Mouse (Mus musculus) lung, embryonic 16.5 days (tissue): ENCODE measurements around the gene Mgat3. TPM values are rescaled to one million over a fixed set of nuclear protein-coding genes. Genes with fewer than 3 reads are reported as not detected.

Experiments used
- ATAC-seq: fragments of 200-750 bp; cut with Nextera tagmentation; 2 replicates; pipeline ENCODE4 v1.8.0; 2017; ENCODE audit warnings: low read depth, mild to moderate bottlenecking, moderate library complexity
- H3K27ac ChIP-seq: fragments of 300-500 bp; sonication (generic); 2 replicates; pipeline ENCODE4 v1.5.1; 2014; ENCODE audit warnings: mild to moderate bottlenecking, control low read depth, low read length
- H3K27me3 ChIP-seq: fragments of 300-500 bp; sonication (generic); 2 replicates; pipeline ENCODE4 v1.6.1; 2014; ENCODE audit warnings: low read depth, low read length, mixed read lengths; ENCODE audit not compliant: control insufficient read depth, insufficient read depth
- H3K36me3 ChIP-seq: fragments of 300-500 bp; sonication (generic); 2 replicates; pipeline ENCODE4 v1.6.1; 2014; ENCODE audit warnings: low read length; ENCODE audit not compliant: control insufficient read depth, insufficient read depth
- H3K4me1 ChIP-seq: fragments of 300-500 bp; sonication (generic); replicated peaks from 2 replicates; pipeline ENCODE4 v1.6.1; 2014; ENCODE audit warnings: low read length, mixed read lengths; ENCODE audit not compliant: control insufficient read depth, insufficient read depth
- H3K4me2 ChIP-seq: fragments of 300-500 bp; sonication (generic); 2 replicates; pipeline ENCODE4 v1.6.1; 2014; ENCODE audit warnings: low read depth, low read length, control low read depth
- H3K4me3 ChIP-seq: fragments of 300-500 bp; sonication (generic); 2 replicates; pipeline ENCODE4 v1.5.1; 2014; ENCODE audit warnings: mild to moderate bottlenecking, low read length, control low read depth
- H3K9ac ChIP-seq: fragments of 300-500 bp; sonication (generic); 2 replicates; pipeline ENCODE4 v1.6.1; 2014; ENCODE audit warnings: low read length, control low read depth
- H3K9me3 ChIP-seq: fragments of 300-500 bp; sonication (generic); 2 replicates; pipeline ENCODE4 v1.6.1; 2016; ENCODE audit warnings: low read length; ENCODE audit not compliant: control insufficient read depth
- WGBS: fragments of 180-500 bp; shearing (Covaris S2); extraction: QIAGEN DNeasy Blood & Tissue Kit; methylation state at CpG from one replicate; pipeline ENCODE4 v1.1.7; 2014; 5-methylcytosine and 5-hydroxymethylcytosine counted together
- polyA plus RNA-seq: library from polyadenylated mRNA; unstranded; fragments of >200 nt; fragmentation: Nextera tagmentation; extraction: Ambion mirVana; gene quantifications from 2 replicates; pipeline ENCODE4 v1.2.1, GENCODE M21; 2015

Gene Mgat3
- 3.9 and 4.3 TPM in 2 replicates for polyA plus RNA-seq

DNA sequence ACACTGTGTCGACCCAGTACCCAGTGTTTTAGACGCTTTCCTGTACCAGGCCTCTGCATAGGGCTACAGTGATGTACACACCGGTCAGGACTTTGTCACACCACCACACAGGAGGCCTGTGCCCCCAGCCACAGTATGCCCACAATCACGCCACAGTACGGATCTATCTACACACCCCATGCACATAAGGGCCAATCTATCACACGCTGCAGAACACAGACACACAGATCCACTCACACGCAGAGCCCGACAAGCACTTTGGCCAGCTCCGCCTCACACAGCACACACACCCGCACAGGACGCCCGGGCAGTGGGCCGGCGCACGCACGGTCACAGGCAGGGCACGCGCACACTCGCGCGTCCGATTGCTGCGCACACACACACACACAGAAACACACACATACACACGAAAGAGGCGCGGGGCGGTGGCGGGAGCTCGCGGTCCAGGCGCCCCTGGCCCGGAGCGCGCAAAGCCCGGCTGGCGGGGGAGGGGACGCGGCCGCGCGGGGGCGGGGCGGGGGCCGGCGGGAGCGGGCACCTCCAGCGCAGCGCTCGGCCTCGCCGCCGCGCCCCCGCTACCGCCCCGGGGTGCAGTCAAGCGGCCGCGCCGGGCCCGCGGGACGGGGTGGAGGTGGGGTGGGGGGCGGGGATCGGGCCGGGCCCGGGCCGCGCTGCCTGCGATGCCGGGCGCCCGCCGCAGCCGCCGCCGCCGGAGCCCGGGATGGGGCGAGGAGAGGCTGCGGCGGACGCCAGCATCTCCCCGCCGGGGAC is at the start of gene Mgat3:
Gene Mgat3, plus strand, starts transcription at position 721 of the 771 bp plus-strand sequence.
- peak within 1 kb of the TSS; percentile 99 for H3K4me2 ChIP-seq
- WGBS, result 3% methylated on average over 36 of the region's 85 CpGs
- no peaks in the 10 kb centered on the region for H3K9me3 ChIP-seq
- H3K36me3 ChIP-seq, result no peaks in the 10 kb centered on the region
- H3K27ac ChIP-seq, result peak within 1 kb of the TSS; percentile 63
- peaks cover 24% of the 10 kb centered on the region for H3K4me1 ChIP-seq
- H3K4me3 ChIP-seq, result peak within 1 kb of the TSS; percentile 82
- peak; percentile 74 for ATAC-seq
- no peaks in the 10 kb centered on the region for H3K27me3 ChIP-seq
- H3K9ac ChIP-seq, result peak within 1 kb of the TSS; percentile 85

DNA sequence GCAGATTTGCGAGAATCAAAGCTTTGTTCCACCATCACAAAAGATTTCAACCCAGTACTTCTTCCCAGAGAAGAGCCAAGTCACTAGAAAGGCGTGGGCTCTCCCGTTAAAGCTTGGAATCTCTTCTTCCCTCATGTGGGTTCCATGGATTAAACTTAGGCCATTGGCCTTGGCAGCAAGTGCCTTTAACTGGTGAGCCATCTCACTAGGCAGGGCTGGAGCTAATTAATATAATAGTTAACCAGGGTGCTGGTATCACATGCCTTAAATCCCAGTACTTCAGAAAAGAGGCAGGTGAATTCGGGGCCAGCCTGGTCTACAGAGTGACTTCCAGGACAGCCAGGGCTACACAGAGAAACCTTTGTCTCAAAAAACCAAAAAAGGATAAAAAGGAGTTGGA is 48.9 kb upstream of the Mgat3 start:
- no peaks in the 10 kb centered on the region for H3K9me3 ChIP-seq
- no peaks in the 10 kb centered on the region for H3K27me3 ChIP-seq
- H3K36me3 ChIP-seq, result no peaks in the 10 kb centered on the region
- no peak overlapping the region for H3K9ac ChIP-seq
- peaks cover 3% of the 10 kb centered on the region; the same call in 1 of the 2 replicates for H3K4me1 ChIP-seq
- H3K4me2 ChIP-seq, result no peak overlapping the region
- no peak for ATAC-seq
- H3K4me3 ChIP-seq, result no peak overlapping the region
- H3K27ac ChIP-seq, result peak overlapping the region; percentile 64
- WGBS, result 75% methylated on average over 4 of the region's 4 CpGs

DNA sequence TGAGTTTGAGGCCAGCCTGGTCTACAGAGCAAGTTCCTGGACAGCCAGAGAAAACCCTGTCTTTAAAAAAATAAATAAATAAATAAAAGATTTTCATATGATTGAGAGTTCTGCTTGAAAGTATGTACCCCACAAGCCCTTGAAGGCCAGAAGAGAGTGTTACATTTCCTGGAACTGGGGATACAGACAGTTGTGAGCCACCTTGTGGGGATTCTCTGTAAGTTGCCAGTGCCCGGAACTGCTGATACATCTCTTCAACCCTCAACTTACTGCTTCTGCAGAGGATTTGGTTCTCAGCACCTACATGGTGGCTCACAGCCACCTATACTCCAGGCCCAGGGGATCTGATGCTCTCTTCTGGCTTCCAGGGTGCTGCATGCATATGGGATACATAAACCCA is 46.3 kb upstream of the Mgat3 start:
- H3K4me2 ChIP-seq, result no peak overlapping the region
- peaks cover 3% of the 10 kb centered on the region; the same call in 1 of the 2 replicates for H3K4me1 ChIP-seq
- H3K9ac ChIP-seq, result no peak overlapping the region
- no peak overlapping the region for H3K4me3 ChIP-seq
- WGBS, result 48% methylated on average over 1 of the region's 1 CpGs
- no peak for ATAC-seq
- H3K36me3 ChIP-seq, result no peaks in the 10 kb centered on the region
- H3K27me3 ChIP-seq, result no peaks in the 10 kb centered on the region
- H3K9me3 ChIP-seq, result no peaks in the 10 kb centered on the region
- no peak overlapping the region for H3K27ac ChIP-seq

DNA sequence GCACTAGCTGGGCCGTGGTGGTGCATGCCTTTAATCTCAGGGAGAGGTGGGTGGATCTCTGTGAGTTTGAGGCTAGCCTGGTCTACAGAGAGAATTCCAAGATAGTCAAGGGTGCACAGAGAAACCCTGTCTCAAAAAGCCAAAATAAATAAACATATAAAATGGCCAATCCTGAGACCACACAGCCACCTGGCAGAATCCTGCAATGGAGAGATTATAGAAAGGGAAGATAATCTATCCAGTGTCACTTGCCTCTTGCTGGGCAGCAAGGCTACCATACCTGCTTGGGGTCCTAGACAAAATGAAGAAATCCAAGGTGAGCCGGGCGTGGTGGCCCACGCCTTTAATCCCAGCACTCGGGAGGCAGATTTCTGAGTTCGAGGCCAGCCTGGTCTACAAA is 43.5 kb upstream of the Mgat3 start:
- Histone ChIP-seq H3K4me1 (peaks cover 10% of the 10 kb centered on the region), H3K27ac (no peak overlapping the region), H3K27me3 (no peaks in the 10 kb centered on the region), H3K9me3 (no peaks in the 10 kb centered on the region), H3K4me2 (no peak overlapping the region), H3K9ac (no peak overlapping the region), H3K4me3 (no peak overlapping the region), H3K36me3 (no peaks in the 10 kb centered on the region)
- 84% methylated on average over 6 of the region's 6 CpGs for WGBS
- ATAC-seq, result no peak

DNA sequence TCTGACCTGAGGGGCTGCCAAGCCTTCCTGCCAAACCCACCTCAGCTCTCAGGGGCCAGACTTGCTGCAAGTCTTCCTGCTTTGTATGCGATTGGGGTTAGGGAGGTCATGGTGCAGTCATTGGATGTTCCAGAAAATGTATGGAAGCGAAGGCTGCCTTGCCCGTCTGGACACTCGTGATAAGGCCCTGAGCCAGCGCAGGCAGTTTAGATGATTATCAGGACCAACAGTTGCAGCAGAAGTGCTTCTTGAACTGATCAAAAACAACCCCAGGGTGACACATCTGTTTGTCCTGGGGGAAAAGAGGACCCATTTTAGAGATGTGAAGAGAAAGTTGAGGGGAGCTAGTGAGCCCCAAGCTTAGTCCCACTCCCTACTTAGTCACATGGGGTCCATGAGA is 42.8 kb upstream of the Mgat3 start:
- H3K4me2 ChIP-seq, result no peak overlapping the region
- H3K4me3 ChIP-seq, result no peak overlapping the region
- 63% methylated on average over 5 of the region's 5 CpGs for WGBS
- H3K36me3 ChIP-seq, result no peaks in the 10 kb centered on the region
- no peak overlapping the region for H3K27ac ChIP-seq
- no peak overlapping the region for H3K9ac ChIP-seq
- H3K9me3 ChIP-seq, result no peaks in the 10 kb centered on the region
- H3K27me3 ChIP-seq, result no peaks in the 10 kb centered on the region
- no peak for ATAC-seq
- H3K4me1 ChIP-seq, result peaks cover 7% of the 10 kb centered on the region

DNA sequence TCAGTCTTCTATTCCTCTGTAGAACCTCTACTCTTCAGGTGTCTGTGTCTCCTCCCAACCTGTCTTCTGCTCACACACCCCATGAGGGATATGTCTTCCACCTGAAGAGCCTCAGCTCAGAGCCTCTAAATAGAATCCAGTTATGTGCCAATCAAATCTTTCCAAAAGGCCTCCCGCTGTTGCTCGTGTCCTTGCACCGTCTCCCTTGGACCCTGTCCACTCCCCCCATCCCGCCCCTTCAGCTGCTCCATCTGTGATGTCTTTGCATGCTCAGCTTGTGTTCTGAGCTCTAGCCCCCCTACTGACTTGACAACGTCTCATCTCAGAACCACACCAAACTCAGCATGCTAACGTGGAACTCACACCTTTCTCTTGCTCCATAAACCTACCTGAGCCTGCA is 42.1 kb upstream of the Mgat3 start:
- H3K4me3 ChIP-seq, result no peak overlapping the region
- H3K36me3 ChIP-seq, result no peaks in the 10 kb centered on the region
- no peak for ATAC-seq
- WGBS, result 75% methylated on average over 6 of the region's 6 CpGs
- no peak overlapping the region for H3K4me2 ChIP-seq
- no peaks in the 10 kb centered on the region for H3K9me3 ChIP-seq
- no peak overlapping the region for H3K9ac ChIP-seq
- peaks cover 7% of the 10 kb centered on the region for H3K4me1 ChIP-seq
- no peak overlapping the region for H3K27ac ChIP-seq
- H3K27me3 ChIP-seq, result no peaks in the 10 kb centered on the region

DNA sequence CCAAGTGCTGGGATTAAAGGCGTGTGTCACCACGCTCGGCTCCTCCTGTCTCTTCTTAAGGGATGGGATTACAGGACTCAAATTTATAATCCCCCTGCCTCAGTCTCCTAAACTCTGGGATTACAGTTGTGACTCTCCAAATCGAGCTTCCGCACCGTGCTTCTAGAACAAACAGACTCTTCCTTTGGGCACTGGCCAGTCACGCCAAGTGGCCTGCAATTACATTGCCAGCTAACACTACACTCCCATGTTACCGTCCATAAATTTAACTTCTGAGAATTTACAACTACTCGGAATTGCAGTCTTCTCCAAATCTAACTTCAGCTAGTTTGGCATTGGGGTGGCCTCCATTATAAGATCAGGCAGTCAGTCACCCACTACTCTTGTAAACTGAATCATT is 41.1 kb upstream of the Mgat3 start:
- Histone ChIP-seq H3K9me3 (no peaks in the 10 kb centered on the region), H3K27me3 (no peaks in the 10 kb centered on the region), H3K36me3 (no peaks in the 10 kb centered on the region), H3K27ac (peak overlapping the region; percentile 99; the same call in 1 of the 2 replicates), H3K4me2 (peak overlapping the region; percentile 79), H3K9ac (peak overlapping the region; percentile 50), H3K4me3 (peak overlapping the region; percentile 66), H3K4me1 (peaks cover 8% of the 10 kb centered on the region)
- ATAC-seq, result no peak
- WGBS, result 73% methylated on average over 9 of the region's 9 CpGs

DNA sequence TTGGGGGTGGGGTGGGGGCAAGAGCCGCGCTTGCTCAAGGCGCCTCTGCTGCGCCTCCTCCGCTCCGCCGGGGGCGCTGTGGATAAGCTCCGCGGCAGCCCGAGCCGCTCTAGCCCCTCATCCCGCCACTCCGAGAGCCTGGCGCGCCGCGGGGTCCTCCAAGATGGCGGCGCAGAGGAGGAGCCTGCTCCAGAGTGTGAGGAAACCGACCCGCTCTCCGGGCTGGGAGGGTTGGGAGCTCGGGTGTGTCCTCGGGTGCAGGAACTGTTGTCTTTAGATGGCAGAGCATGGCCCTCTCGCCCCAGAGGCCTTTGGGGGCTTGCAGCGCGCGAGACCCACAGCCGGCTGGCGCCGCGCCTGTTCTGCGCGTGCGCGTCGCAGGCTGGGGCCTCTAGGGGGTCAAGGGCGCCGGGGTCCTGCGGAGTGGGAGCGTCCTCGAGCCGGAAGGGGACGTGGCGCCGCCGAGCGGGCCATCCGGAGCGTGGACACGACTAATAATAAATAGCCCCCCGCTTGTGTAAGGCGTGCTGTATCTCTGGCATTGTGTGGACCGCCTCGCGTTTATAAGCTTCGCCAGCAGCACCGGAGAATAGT is 40.4 kb upstream of the Mgat3 start, which contains the start of gene Tab1:
Gene Tab1, plus strand, starts transcription at position 135 of the 594 bp plus-strand sequence.
- H3K9me3 ChIP-seq, result no peaks in the 10 kb centered on the region
- no peaks in the 10 kb centered on the region for H3K27me3 ChIP-seq
- H3K4me2 ChIP-seq, result peak within 1 kb of the TSS; percentile 79
- H3K27ac ChIP-seq, result peak within 1 kb of the TSS; percentile 99
- H3K9ac ChIP-seq, result peak within 1 kb of the TSS; percentile 84
- H3K4me1 ChIP-seq, result peaks cover 13% of the 10 kb centered on the region
- WGBS, result 0% methylated on average over 48 of the region's 59 CpGs
- no peaks in the 10 kb centered on the region for H3K36me3 ChIP-seq
- ATAC-seq, result peak; percentile 97
- H3K4me3 ChIP-seq, result peak within 1 kb of the TSS; percentile 66

DNA sequence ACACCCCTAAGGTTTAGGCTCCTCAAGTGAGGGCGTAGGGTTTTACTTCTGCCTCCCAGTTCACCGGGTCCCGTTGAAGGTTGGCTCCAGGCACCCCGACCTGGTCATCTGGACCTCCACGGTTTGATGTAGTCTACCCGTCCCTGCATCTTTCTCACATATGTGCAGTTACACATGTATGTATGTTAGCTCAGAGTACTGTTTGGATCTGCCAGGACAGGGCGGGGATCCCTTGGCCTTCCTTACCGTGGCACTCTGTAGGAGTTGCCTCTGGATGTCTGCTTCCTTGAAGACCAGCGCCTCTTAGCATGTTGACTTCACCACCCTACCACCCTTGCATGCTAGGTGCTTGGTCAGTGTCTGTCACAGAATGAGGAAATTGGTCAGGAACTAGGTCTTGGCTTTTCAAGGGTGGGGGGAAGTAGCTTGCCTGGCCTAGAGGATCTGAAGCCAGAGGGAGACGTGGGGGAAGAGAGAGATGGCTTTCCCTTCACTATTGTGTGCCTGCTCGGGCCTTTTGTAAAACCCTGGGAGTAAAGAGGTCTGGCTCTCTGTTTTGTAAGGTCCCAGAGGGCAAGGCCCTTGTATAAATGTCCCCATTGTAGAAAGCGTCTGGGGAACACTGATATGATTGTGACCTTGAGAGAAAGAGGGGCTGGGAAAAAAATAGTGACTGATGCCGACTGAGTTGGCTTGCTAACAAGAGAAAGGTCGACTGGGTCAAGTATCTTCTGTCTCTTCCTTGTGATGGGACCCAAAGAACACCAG is 39.7 kb upstream of the Mgat3 start:
- peak; percentile 39 for ATAC-seq
- Histone ChIP-seq H3K4me1 (peaks cover 19% of the 10 kb centered on the region), H3K27me3 (no peaks in the 10 kb centered on the region), H3K4me2 (peak overlapping the region; percentile 79), H3K9ac (peak overlapping the region; percentile 84), H3K9me3 (no peaks in the 10 kb centered on the region), H3K27ac (peak overlapping the region; percentile 99), H3K4me3 (peak overlapping the region; percentile 66), H3K36me3 (no peaks in the 10 kb centered on the region)
- WGBS, result 7% methylated on average over 14 of the region's 14 CpGs
